Mouse (Mus musculus): ENCODE measurements around the gene Stxbp5. TPM values are rescaled to one million over a fixed set of nuclear protein-coding genes. Genes with fewer than 3 reads are reported as not detected.

Stxbp5 gene
- polyA plus RNA-seq, 2 experiments: 7.2 to 22.4 TPM

- peak; percentile 92 for ATAC-seq (ENCODE audit: low FRiP score, low read depth)
- WGBS: 0% methylated on average over 16 of the region's 16 CpGs
- DNase-seq (ENCODE audit: low spot score): peak; percentile 97
- peak overlapping the region; percentile 92 for H3K27ac ChIP-seq (replicated peaks; ENCODE audit: low read depth, low read length)
- peak overlapping the region; percentile 93; the same call in 1 of the 2 replicates for H3K9ac ChIP-seq (ENCODE audit: low read depth, low read length, severe bottlenecking)
- no peak for TF ChIP-seq POLR2A (IDR thresholded peaks at IDR 0.05; ENCODE audit: borderline replicate concordance, extremely low read depth, insufficient read depth, insufficient read length)
- no peaks in the 10 kb centered on the region for H3K9me3 ChIP-seq (ENCODE audit: control insufficient read depth, low read length)
- peaks cover 10% of the 10 kb centered on the region for H3K4me1 ChIP-seq (ENCODE audit: control insufficient read depth, insufficient read depth, low read length)
- peak overlapping the region; percentile 88 for H3K4me3 ChIP-seq (replicated peaks; ENCODE audit: low read length)
- peak overlapping the region; percentile 97 for H3K4me2 ChIP-seq (replicated peaks; ENCODE audit: low read depth, low read length, severe bottlenecking)
- no peaks in the 10 kb centered on the region for H3K36me3 ChIP-seq (ENCODE audit: control insufficient read depth, insufficient read depth, low read length)
- H3K27me3 ChIP-seq (ENCODE audit: control insufficient read depth, insufficient read depth, low read length): no peaks in the 10 kb centered on the region
These were observed 889 bp upstream of the Stxbp5 start for GRCm38 (mm10) chr10:9901697-9902239.

GRCm38 (mm10) chr10:9900315-9901070 is 386 bp downstream of the Stxbp5 start:
- H3K27me3 ChIP-seq (ENCODE audit: control insufficient read depth, insufficient read depth, low read length): no peaks in the 10 kb centered on the region
- H3K9me3 ChIP-seq (ENCODE audit: control insufficient read depth, low read length): no peaks in the 10 kb centered on the region
- DNase-seq (ENCODE audit: low spot score) (peak; percentile 10), ATAC-seq (ENCODE audit: low FRiP score, low read depth) (peak; percentile 49)
- peak overlapping the region; percentile 88 for H3K4me3 ChIP-seq (replicated peaks; ENCODE audit: low read length)
- TF ChIP-seq POLR2A (IDR thresholded peaks at IDR 0.05; ENCODE audit: borderline replicate concordance, extremely low read depth, insufficient read depth, insufficient read length): no peak
- H3K4me1 ChIP-seq (ENCODE audit: control insufficient read depth, insufficient read depth, low read length): peaks cover 10% of the 10 kb centered on the region
- H3K36me3 ChIP-seq (ENCODE audit: control insufficient read depth, insufficient read depth, low read length): no peaks in the 10 kb centered on the region
- peak overlapping the region; percentile 93 for H3K9ac ChIP-seq (ENCODE audit: low read depth, low read length, severe bottlenecking)
- H3K27ac ChIP-seq (replicated peaks; ENCODE audit: low read depth, low read length): peak overlapping the region; percentile 92
- H3K4me2 ChIP-seq (replicated peaks; ENCODE audit: low read depth, low read length, severe bottlenecking): peak overlapping the region; percentile 97
- WGBS: under 1% methylated on average over 30 of the region's 81 CpGs

GRCm38 (mm10) chr10:9899816-9900215 is 1.1 kb downstream of the Stxbp5 start:
- H3K4me3 ChIP-seq (replicated peaks; ENCODE audit: low read length): peak overlapping the region; percentile 88
- no peak overlapping the region for H3K27ac ChIP-seq (replicated peaks; ENCODE audit: low read depth, low read length)
- DNase-seq (ENCODE audit: low spot score) (peak; percentile 30), ATAC-seq (ENCODE audit: low FRiP score, low read depth) (no peak)
- TF ChIP-seq POLR2A (IDR thresholded peaks at IDR 0.05; ENCODE audit: borderline replicate concordance, extremely low read depth, insufficient read depth, insufficient read length): no peak
- H3K36me3 ChIP-seq (ENCODE audit: control insufficient read depth, insufficient read depth, low read length): 0 out of 2 replicates have a peak, but pooled peaks cover 4% of the 10 kb centered on the region
- H3K9ac ChIP-seq (ENCODE audit: low read depth, low read length, severe bottlenecking): peak overlapping the region; percentile 93
- H3K4me2 ChIP-seq (replicated peaks; ENCODE audit: low read depth, low read length, severe bottlenecking): peak overlapping the region; percentile 97
- 1% methylated on average over 15 of the region's 15 CpGs for WGBS
- peaks cover 10% of the 10 kb centered on the region for H3K4me1 ChIP-seq (ENCODE audit: control insufficient read depth, insufficient read depth, low read length)
- no peaks in the 10 kb centered on the region for H3K9me3 ChIP-seq (ENCODE audit: control insufficient read depth, low read length)
- H3K27me3 ChIP-seq (ENCODE audit: control insufficient read depth, insufficient read depth, low read length): no peaks in the 10 kb centered on the region

- TF ChIP-seq POLR2A (IDR thresholded peaks at IDR 0.05; ENCODE audit: borderline replicate concordance, extremely low read depth, insufficient read depth, insufficient read length): no peak
- Histone ChIP-seq H3K4me1 (ENCODE audit: control insufficient read depth, insufficient read depth, low read length) (peaks cover 10% of the 10 kb centered on the region), H3K27ac (replicated peaks; ENCODE audit: low read depth, low read length) (no peak overlapping the region)
These were observed 1.8 kb downstream of the Stxbp5 start for GRCm38 (mm10) chr10:9899086-9899485.

GRCm38 (mm10) chr10:9897852-9898251 is 3.0 kb downstream of the Stxbp5 start:
- Histone ChIP-seq H3K4me1 (ENCODE audit: control insufficient read depth, insufficient read depth, low read length) (peaks cover 10% of the 10 kb centered on the region), H3K4me2 (replicated peaks; ENCODE audit: low read depth, low read length, severe bottlenecking) (no peak overlapping the region), H3K9ac (ENCODE audit: low read depth, low read length, severe bottlenecking) (no peak overlapping the region), H3K27ac (replicated peaks; ENCODE audit: low read depth, low read length) (no peak overlapping the region), H3K4me3 (replicated peaks; ENCODE audit: low read length) (no peak overlapping the region), H3K9me3 (ENCODE audit: control insufficient read depth, low read length) (no peaks in the 10 kb centered on the region), H3K36me3 (ENCODE audit: control insufficient read depth, insufficient read depth, low read length) (0 out of 2 replicates have a peak, but pooled peaks cover 6% of the 10 kb centered on the region), H3K27me3 (ENCODE audit: control insufficient read depth, insufficient read depth, low read length) (no peaks in the 10 kb centered on the region)
- no peak for ATAC-seq (ENCODE audit: low FRiP score, low read depth)
- no peak for DNase-seq (ENCODE audit: low spot score)
- no peak for TF ChIP-seq POLR2A (IDR thresholded peaks at IDR 0.05; ENCODE audit: borderline replicate concordance, extremely low read depth, insufficient read depth, insufficient read length)
- WGBS: 77% methylated on average over 5 of the region's 5 CpGs

More at GRCm38 (mm10) chr10:9899086-9899485, 1.8 kb downstream of the Stxbp5 start:
- H3K4me2 ChIP-seq (replicated peaks; ENCODE audit: low read depth, low read length, severe bottlenecking): peak overlapping the region; percentile 97
- WGBS: 8% methylated on average over 7 of the region's 7 CpGs
- H3K27me3 ChIP-seq (ENCODE audit: control insufficient read depth, insufficient read depth, low read length): no peaks in the 10 kb centered on the region
- peak overlapping the region; percentile 88 for H3K4me3 ChIP-seq (replicated peaks; ENCODE audit: low read length)
- H3K9ac ChIP-seq (ENCODE audit: low read depth, low read length, severe bottlenecking): peak overlapping the region; percentile 93; the same call in 1 of the 2 replicates
- DNase-seq (ENCODE audit: low spot score): no peak
- ATAC-seq (ENCODE audit: low FRiP score, low read depth): no peak
- 0 out of 2 replicates have a peak, but pooled peaks cover 6% of the 10 kb centered on the region for H3K36me3 ChIP-seq (ENCODE audit: control insufficient read depth, insufficient read depth, low read length)
- no peaks in the 10 kb centered on the region for H3K9me3 ChIP-seq (ENCODE audit: control insufficient read depth, low read length)
